Mouse (Mus musculus): ENCODE results near the gene Epb41l1. TPM values are rescaled to one million over a fixed set of nuclear protein-coding genes. Genes with fewer than 3 reads are reported as not detected.

The Epb41l1 gene
- polyA plus RNA-seq, 1 experiment from 2014 or later = 2.5 TPM

DNA sequence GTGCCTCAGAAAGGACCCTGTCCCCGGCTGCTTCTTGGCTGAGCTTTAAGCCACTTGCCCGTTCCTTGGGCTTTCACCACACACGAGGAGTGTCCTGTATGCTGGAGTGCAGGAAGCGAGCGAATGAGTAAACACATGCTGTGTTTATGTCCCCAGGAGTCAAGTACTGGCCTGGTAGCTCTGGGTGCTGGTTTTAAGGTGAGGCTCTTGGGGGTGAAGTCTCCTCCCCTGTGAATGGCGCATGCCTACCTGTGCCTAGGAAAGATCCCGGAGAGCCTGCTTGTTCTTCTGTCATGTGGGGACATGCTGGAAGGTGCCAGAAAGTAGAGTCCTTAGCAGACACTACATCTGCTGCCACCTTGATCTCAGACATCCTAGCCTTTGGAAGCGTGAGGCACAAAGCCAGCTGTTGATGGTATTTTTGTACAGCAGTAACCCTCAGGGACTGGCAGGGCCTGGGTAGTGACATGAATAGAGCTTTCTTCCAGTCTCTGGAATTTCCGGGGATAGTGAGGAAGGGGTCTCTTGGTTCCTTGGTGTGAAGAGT lies 25.9 kb downstream of the Epb41l1 start:
- Histone ChIP-seq H3K4me3 (replicated peaks) (no peak overlapping the region), H3K4me2 (no peak overlapping the region), H3K9ac (replicated peaks) (no peak overlapping the region), H3K36me3 (peaks cover 11% of the 10 kb centered on the region; the same call in 1 of the 2 replicates), H3K9me3 (no peaks in the 10 kb centered on the region), H3K27ac (peak overlapping the region; percentile 47; the same call in 1 of the 2 replicates), H3K4me1 (replicated peaks) (peaks cover 23% of the 10 kb centered on the region), H3K27me3 (no peaks in the 10 kb centered on the region)
- no peak for ATAC-seq (ENCODE audit: insufficient number of reproducible peaks, insufficient read depth, low FRiP score, low TSS enrichment, low read depth)
- WGBS = 76% methylated on average over 9 of the region's 9 CpGs

GRCm38 (mm10) chr2:156447413-156448295 lies 26.9 kb downstream of the Epb41l1 start:
- no peaks in the 10 kb centered on the region for H3K9me3 ChIP-seq
- WGBS = 13% methylated on average over 10 of the region's 10 CpGs
- peaks cover 20% of the 10 kb centered on the region for H3K4me1 ChIP-seq (replicated peaks)
- H3K27me3 ChIP-seq = no peaks in the 10 kb centered on the region
- no peak for ATAC-seq (ENCODE audit: insufficient number of reproducible peaks, insufficient read depth, low FRiP score, low TSS enrichment, low read depth)
- H3K9ac ChIP-seq (replicated peaks) = 0 out of 2 replicates have a peak overlapping the region, but pooled peaks have one; percentile 27
- 0 out of 2 replicates have a peak overlapping the region, but pooled peaks have one; percentile 47 for H3K27ac ChIP-seq
- no peak overlapping the region for H3K4me2 ChIP-seq
- peaks cover 11% of the 10 kb centered on the region; the same call in 1 of the 2 replicates for H3K36me3 ChIP-seq
- H3K4me3 ChIP-seq (replicated peaks) = no peak overlapping the region

- H3K36me3 ChIP-seq = no peaks in the 10 kb centered on the region
- no peak overlapping the region for H3K4me3 ChIP-seq (replicated peaks)
- 75% methylated on average over 13 of the region's 13 CpGs for WGBS
- H3K9ac ChIP-seq (replicated peaks) = no peak overlapping the region
- H3K27me3 ChIP-seq = no peaks in the 10 kb centered on the region
- H3K4me1 ChIP-seq (replicated peaks) = peaks cover 11% of the 10 kb centered on the region
- H3K27ac ChIP-seq = no peak overlapping the region
- ATAC-seq (ENCODE audit: insufficient number of reproducible peaks, insufficient read depth, low FRiP score, low TSS enrichment, low read depth) = no peak
- H3K9me3 ChIP-seq = no peaks in the 10 kb centered on the region
- H3K4me2 ChIP-seq = no peak overlapping the region
Measured at GRCm38 (mm10) chr2:156451225-156452148, 30.8 kb downstream of the Epb41l1 start.

GRCm38 (mm10) chr2:156452149-156452536 lies 31.4 kb downstream of the Epb41l1 start:
- no peak overlapping the region for H3K27ac ChIP-seq
- H3K9ac ChIP-seq (replicated peaks) = no peak overlapping the region
- H3K4me1 ChIP-seq (replicated peaks) = peaks cover 8% of the 10 kb centered on the region
- 79% methylated on average over 7 of the region's 7 CpGs for WGBS
- no peaks in the 10 kb centered on the region for H3K27me3 ChIP-seq
- no peak overlapping the region for H3K4me3 ChIP-seq (replicated peaks)
- H3K4me2 ChIP-seq = no peak overlapping the region
- no peaks in the 10 kb centered on the region for H3K9me3 ChIP-seq
- H3K36me3 ChIP-seq = no peaks in the 10 kb centered on the region
- ATAC-seq (ENCODE audit: insufficient number of reproducible peaks, insufficient read depth, low FRiP score, low TSS enrichment, low read depth) = no peak

DNA sequence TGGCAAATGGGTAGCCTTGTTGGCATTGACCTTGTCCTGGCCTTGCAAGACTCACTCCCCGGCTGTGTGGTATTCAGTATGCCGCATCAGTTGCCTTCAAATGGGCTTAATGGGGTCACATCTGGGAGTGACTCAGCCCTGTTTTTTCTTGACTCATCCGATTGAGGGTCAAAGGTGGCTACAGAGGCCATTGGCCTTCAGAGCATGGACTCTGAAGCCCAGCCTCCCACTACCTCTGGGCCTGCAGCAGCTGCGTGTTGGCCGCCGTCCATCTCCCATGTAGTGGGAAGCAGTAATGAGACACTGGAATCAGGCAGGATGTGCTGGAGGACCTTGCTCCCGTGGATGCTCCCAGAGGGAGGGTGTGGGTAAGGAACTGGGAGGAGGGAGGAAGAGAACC lies 33.1 kb downstream of the Epb41l1 start:
- Histone ChIP-seq H3K36me3 (no peaks in the 10 kb centered on the region), H3K4me2 (no peak overlapping the region), H3K9ac (replicated peaks) (no peak overlapping the region), H3K4me1 (replicated peaks) (no peaks in the 10 kb centered on the region), H3K9me3 (no peaks in the 10 kb centered on the region), H3K27ac (no peak overlapping the region), H3K27me3 (no peaks in the 10 kb centered on the region), H3K4me3 (replicated peaks) (no peak overlapping the region)
- WGBS = 77% methylated on average over 7 of the region's 7 CpGs
- no peak for ATAC-seq (ENCODE audit: insufficient number of reproducible peaks, insufficient read depth, low FRiP score, low TSS enrichment, low read depth)

DNA sequence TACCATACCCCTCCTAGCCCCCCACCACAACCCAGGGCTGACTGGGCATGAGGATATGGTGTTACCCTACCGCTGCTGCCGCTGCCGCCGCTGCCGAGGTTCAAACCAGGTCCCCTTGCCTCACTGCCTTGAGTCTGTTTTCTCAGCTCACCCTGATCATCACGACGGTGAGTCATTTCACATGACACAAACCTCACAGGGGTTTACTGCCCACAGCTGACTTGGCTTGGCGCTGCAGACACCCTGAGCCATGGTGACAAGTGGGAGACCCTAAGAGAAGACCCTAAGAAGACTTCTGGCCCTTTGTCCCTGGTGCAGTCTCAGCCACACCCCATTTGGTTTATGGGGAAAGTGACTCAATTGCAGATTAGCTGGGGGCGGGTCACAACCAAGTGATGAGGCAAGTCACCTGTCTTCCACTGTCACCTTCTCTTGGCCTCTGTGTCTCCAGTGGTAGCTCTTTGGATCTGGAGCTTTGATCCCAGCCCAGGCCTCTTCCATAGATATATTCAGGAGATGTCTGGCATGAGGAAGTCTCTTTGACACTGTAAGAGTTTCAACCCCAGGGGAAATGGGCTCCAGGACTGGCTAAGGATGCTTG lies 34.9 kb downstream of the Epb41l1 start:
- 76% methylated on average over 9 of the region's 9 CpGs for WGBS
- Histone ChIP-seq H3K9me3 (no peaks in the 10 kb centered on the region), H3K36me3 (no peaks in the 10 kb centered on the region), H3K27me3 (no peaks in the 10 kb centered on the region), H3K4me3 (replicated peaks) (no peak overlapping the region), H3K4me2 (no peak overlapping the region), H3K27ac (no peak overlapping the region), H3K4me1 (replicated peaks) (0 out of 2 replicates have a peak, but pooled peaks cover 4% of the 10 kb centered on the region), H3K9ac (replicated peaks) (no peak overlapping the region)
- ATAC-seq (ENCODE audit: insufficient number of reproducible peaks, insufficient read depth, low FRiP score, low TSS enrichment, low read depth) = no peak

DNA sequence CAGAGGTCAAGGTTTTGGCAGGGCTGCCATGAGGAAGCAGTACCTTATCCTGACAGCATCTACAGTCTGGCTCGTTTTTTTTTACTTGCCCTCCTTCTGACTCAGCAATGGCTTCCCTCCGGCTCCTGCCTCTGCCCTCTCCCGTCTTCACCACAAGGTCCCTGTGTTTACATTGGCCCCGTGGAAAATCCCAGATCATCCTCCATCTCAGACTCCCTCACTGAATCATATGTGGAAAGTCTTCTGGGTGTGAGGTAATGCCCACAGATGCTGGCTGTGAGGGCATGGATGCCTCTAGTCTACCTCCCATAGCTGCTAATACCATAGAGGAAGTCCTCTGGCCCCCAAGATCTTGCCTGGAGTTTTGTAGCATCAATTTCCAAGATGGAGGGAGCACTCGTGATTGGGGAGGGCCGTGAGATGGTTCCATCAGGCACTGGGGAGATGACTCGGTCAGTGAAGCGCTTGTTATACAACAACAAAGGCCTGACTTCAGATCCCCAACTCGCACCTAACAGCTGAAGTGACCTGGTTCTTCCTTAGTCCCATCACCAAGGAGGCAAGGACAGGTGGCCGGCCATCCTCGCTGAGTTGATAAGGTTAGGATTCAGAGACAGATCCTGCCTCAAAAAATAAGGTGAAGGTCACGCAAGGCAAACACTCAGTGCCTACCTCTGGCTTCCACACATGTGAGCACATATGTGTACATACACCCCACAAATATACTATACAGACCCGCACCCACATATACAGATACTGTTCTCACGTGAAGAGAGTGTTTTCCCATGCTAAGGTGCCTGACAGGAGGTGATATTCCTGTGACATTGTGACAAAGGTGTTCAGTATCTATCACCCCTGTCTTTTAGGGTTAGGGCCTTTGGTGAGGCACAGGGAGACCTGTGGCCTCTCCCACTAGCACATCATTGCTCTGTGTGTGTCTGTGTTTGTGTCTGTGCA lies 36.0 kb downstream of the Epb41l1 start:
- Histone ChIP-seq H3K4me2 (no peak overlapping the region), H3K9me3 (no peaks in the 10 kb centered on the region), H3K27me3 (no peaks in the 10 kb centered on the region), H3K36me3 (no peaks in the 10 kb centered on the region), H3K4me1 (replicated peaks) (peaks cover 8% of the 10 kb centered on the region; the same call in 1 of the 2 replicates), H3K4me3 (replicated peaks) (no peak overlapping the region), H3K9ac (replicated peaks) (no peak overlapping the region), H3K27ac (no peak overlapping the region)
- no peak for ATAC-seq (ENCODE audit: insufficient number of reproducible peaks, insufficient read depth, low FRiP score, low TSS enrichment, low read depth)
- WGBS = 75% methylated on average over 14 of the region's 14 CpGs

- Histone ChIP-seq H3K27ac (no peak overlapping the region), H3K36me3 (no peaks in the 10 kb centered on the region), H3K4me2 (no peak overlapping the region), H3K4me3 (replicated peaks) (no peak overlapping the region), H3K9ac (replicated peaks) (no peak overlapping the region), H3K4me1 (replicated peaks) (peaks cover 11% of the 10 kb centered on the region; the same call in 1 of the 2 replicates), H3K27me3 (no peaks in the 10 kb centered on the region), H3K9me3 (no peaks in the 10 kb centered on the region)
- WGBS = 53% methylated on average over 4 of the region's 4 CpGs
- no peak for ATAC-seq (ENCODE audit: insufficient number of reproducible peaks, insufficient read depth, low FRiP score, low TSS enrichment, low read depth)
Measured at GRCm38 (mm10) chr2:156457343-156457717, 36.6 kb downstream of the Epb41l1 start.

DNA sequence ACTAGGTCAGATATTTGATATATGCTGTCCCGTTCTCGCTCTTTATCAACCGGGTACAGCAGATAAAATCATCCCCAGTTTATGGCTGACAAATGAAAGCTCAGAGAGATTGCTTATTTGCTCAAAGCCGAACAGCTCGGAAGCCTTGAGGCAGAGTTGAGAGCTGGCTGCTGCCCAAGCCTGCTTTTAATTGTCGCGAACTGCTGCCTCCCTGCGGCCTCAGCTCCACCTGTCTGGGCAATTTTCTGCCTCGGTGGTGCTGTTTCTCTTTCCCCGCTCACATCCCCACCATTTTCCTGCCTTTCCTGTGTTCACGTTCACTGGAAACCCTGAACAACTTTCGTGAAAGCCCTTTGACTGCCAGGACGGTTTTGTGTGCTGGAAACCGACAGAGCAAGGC lies 39.8 kb downstream of the Epb41l1 start:
- no peaks in the 10 kb centered on the region for H3K27me3 ChIP-seq
- 0 out of 2 replicates have a peak overlapping the region, but pooled peaks have one; percentile 12 for H3K27ac ChIP-seq
- no peaks in the 10 kb centered on the region for H3K9me3 ChIP-seq
- no peaks in the 10 kb centered on the region for H3K36me3 ChIP-seq
- H3K9ac ChIP-seq (replicated peaks) = peak overlapping the region; percentile 18; the same call in 1 of the 2 replicates
- H3K4me3 ChIP-seq (replicated peaks) = no peak overlapping the region
- peak overlapping the region; percentile 15; the same call in 1 of the 2 replicates for H3K4me2 ChIP-seq
- peaks cover 16% of the 10 kb centered on the region; the same call in 1 of the 2 replicates for H3K4me1 ChIP-seq (replicated peaks)
- ATAC-seq (ENCODE audit: insufficient number of reproducible peaks, insufficient read depth, low FRiP score, low TSS enrichment, low read depth) = no peak
- 31% methylated on average over 14 of the region's 14 CpGs for WGBS
